Mouse (Mus musculus): ENCODE measurements around the gene Psmb6.

DNA sequence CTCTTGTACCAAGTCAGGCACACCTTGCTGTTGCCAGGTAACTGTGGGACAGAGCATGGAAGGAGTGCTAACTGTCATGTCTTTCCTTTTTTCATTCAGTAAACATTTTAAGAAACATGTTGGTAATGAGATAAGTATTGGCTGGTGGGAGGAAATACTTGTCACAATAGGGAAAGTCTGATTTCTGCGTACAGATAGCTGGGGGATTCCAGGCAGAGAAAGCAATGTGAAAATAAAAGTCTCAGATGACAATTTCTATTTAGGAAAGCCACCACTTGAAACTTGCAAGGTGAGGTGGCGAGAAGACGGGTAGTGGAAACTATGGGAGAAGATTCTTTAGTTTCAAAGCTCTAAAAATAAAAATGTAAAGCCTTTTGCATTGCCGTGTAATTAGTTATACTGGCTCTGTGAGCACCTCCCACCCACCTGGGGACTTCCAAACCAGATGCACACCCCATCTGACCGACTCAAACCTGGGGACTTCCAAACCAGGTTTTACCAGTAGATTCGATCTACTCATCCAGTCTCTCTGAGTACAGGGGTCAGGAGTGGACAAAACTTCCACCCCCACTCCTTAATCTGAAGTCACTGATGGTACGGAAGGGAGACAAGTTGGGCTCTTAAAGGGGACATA lies 12.3 kb upstream of the Psmb6 start:
- no peak for TF ChIP-seq POLR2A (IDR thresholded peaks at IDR 0.05; ENCODE audit: borderline replicate concordance, extremely low read depth, low read depth, low read length)
- TF ChIP-seq CTCF (IDR thresholded peaks at IDR 0.05; ENCODE audit: insufficient read depth, low read length), result no peak
